Mouse (Mus musculus): Measurements from ENCODE around the gene Fut11. TPM values are rescaled to one million over a fixed set of nuclear protein-coding genes. Genes with fewer than 3 reads are reported as not detected.

The Fut11 gene
- polyA plus RNA-seq, 1 experiment from 2014 or later = 29.3 TPM

GRCm38 (mm10) chr14:20660827-20661660 lies 33.7 kb upstream of the Fut11 start:
- ATAC-seq (ENCODE audit: low FRiP score) = peak; percentile 86
- Histone ChIP-seq H3K36me3 (no peaks in the 10 kb centered on the region), H3K27me3 (peaks cover 31% of the 10 kb centered on the region), H3K27ac (peak overlapping the region; percentile 88), H3K4me3 (peak overlapping the region; percentile 55), H3K4me1 (replicated peaks) (peaks cover 17% of the 10 kb centered on the region), H3K9ac (peak overlapping the region; percentile 82), H3K4me2 (peak overlapping the region; percentile 74), H3K9me3 (no peaks in the 10 kb centered on the region)
- 2% methylated on average over 52 of the region's 52 CpGs for WGBS

DNA sequence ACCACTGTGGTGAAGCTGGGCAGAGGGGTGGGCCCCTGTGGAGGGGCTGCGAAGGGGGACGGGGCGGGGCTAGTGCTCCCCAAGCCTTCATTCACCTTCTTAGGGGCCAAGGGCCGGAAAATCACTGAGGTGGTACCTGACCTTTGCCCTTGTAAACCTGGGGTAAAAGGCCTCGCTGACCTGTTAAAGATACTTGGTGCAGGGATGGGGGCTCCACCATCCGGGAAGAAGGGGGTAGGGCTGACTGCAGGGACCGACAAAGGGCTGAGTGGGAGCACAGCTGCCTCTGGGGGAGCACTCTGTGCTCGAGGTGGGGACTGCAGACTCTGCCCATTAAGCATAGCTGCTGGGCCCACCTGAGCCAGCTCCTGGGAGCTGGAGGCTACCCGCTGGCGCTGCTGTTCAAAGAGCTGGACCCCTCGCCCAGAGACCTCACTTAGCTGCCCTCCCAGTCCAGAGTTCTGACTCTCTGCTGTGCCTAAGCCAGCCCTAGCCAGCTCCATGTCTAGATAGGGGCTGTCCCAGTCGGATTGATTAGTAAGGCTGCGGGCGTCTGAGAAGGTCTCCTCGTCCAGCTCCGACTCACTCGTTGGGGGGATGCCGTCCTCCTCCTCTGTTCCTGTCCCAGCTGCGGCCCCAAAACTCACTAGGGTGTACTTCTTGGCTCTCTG lies 33.0 kb upstream of the Fut11 start:
- Histone ChIP-seq H3K4me1 (replicated peaks) (peaks cover 17% of the 10 kb centered on the region), H3K4me2 (peak overlapping the region; percentile 74), H3K36me3 (no peaks in the 10 kb centered on the region), H3K4me3 (peak overlapping the region; percentile 55), H3K9me3 (no peaks in the 10 kb centered on the region), H3K27me3 (peaks cover 35% of the 10 kb centered on the region), H3K27ac (peak overlapping the region; percentile 88), H3K9ac (peak overlapping the region; percentile 82)
- peak; percentile 67; the same call in 1 of the 2 replicates for ATAC-seq (ENCODE audit: low FRiP score)
- 9% methylated on average over 19 of the region's 19 CpGs for WGBS

- peak overlapping the region; percentile 82 for H3K9ac ChIP-seq
- H3K27ac ChIP-seq = no peak overlapping the region
- H3K9me3 ChIP-seq = no peaks in the 10 kb centered on the region
- H3K4me3 ChIP-seq = no peak overlapping the region
- ATAC-seq (ENCODE audit: low FRiP score) = no peak
- H3K36me3 ChIP-seq = no peaks in the 10 kb centered on the region
- peaks cover 45% of the 10 kb centered on the region for H3K27me3 ChIP-seq
- 90% methylated on average over 3 of the region's 3 CpGs for WGBS
- H3K4me1 ChIP-seq (replicated peaks) = peaks cover 17% of the 10 kb centered on the region
- H3K4me2 ChIP-seq = peak overlapping the region; percentile 74
These were observed 32.0 kb upstream of the Fut11 start for GRCm38 (mm10) chr14:20662740-20663139.

- no peak overlapping the region for H3K4me3 ChIP-seq
- H3K9ac ChIP-seq = no peak overlapping the region
- WGBS = 71% methylated on average over 2 of the region's 2 CpGs
- peaks cover 53% of the 10 kb centered on the region for H3K27me3 ChIP-seq
- peaks cover 17% of the 10 kb centered on the region for H3K4me1 ChIP-seq (replicated peaks)
- H3K27ac ChIP-seq = no peak overlapping the region
- H3K36me3 ChIP-seq = no peaks in the 10 kb centered on the region
- no peak for ATAC-seq (ENCODE audit: low FRiP score)
- no peaks in the 10 kb centered on the region for H3K9me3 ChIP-seq
- no peak overlapping the region for H3K4me2 ChIP-seq
These were observed 31.2 kb upstream of the Fut11 start for GRCm38 (mm10) chr14:20663601-20664000.

DNA sequence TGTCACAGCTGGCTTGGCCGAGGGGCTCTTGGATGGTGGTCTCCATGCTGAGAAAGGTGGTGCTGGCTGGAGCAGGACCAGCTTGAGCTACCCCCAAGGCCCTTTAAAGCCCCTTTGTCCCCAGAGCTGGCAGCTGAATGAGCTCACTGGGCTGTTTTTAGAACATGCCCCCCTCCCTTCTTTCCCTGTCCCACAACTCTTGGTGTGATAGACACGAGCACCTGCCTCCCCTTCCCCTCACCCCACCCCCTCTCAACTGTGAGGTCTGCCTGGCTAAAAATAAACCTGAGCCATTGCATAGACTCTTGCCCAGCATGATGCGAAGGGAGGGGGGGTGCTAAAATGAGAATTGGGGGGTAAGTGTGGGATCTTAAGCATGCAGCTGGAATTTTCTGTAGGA lies 30.3 kb upstream of the Fut11 start:
- 0 out of 2 replicates have a peak overlapping the region, but pooled peaks have one; percentile 19 for H3K9ac ChIP-seq
- no peaks in the 10 kb centered on the region for H3K9me3 ChIP-seq
- H3K4me1 ChIP-seq (replicated peaks) = peaks cover 17% of the 10 kb centered on the region
- no peak overlapping the region for H3K4me3 ChIP-seq
- H3K27ac ChIP-seq = no peak overlapping the region
- no peak for ATAC-seq (ENCODE audit: low FRiP score)
- no peaks in the 10 kb centered on the region for H3K36me3 ChIP-seq
- H3K27me3 ChIP-seq = peaks cover 59% of the 10 kb centered on the region
- H3K4me2 ChIP-seq = no peak overlapping the region
- 52% methylated on average over 3 of the region's 3 CpGs for WGBS

- 66% methylated on average over 1 of the region's 1 CpGs for WGBS
- no peak overlapping the region for H3K27ac ChIP-seq
- no peaks in the 10 kb centered on the region for H3K9me3 ChIP-seq
- peaks cover 71% of the 10 kb centered on the region for H3K27me3 ChIP-seq
- H3K4me2 ChIP-seq = no peak overlapping the region
- ATAC-seq (ENCODE audit: low FRiP score) = no peak
- peaks cover 2% of the 10 kb centered on the region for H3K4me1 ChIP-seq (replicated peaks)
- no peaks in the 10 kb centered on the region for H3K36me3 ChIP-seq
- no peak overlapping the region for H3K9ac ChIP-seq
- H3K4me3 ChIP-seq = no peak overlapping the region
These were observed 27.3 kb upstream of the Fut11 start for GRCm38 (mm10) chr14:20667469-20667868.

GRCm38 (mm10) chr14:20668154-20668810 lies 26.5 kb upstream of the Fut11 start, which contains the start of gene Synpo2l:
Gene Synpo2l (minus strand): TSS chr14:20668354.
- H3K27me3 ChIP-seq = peaks cover 63% of the 10 kb centered on the region
- 86% methylated on average over 8 of the region's 8 CpGs for WGBS
- H3K4me1 ChIP-seq (replicated peaks) = no peaks in the 10 kb centered on the region
- no peak within 1 kb of the TSS for H3K4me3 ChIP-seq
- H3K36me3 ChIP-seq = no peaks in the 10 kb centered on the region
- ATAC-seq (ENCODE audit: low FRiP score) = no peak
- H3K9ac ChIP-seq = no peak within 1 kb of the TSS
- no peak within 1 kb of the TSS for H3K4me2 ChIP-seq
- no peaks in the 10 kb centered on the region for H3K9me3 ChIP-seq
- H3K27ac ChIP-seq = no peak within 1 kb of the TSS

DNA sequence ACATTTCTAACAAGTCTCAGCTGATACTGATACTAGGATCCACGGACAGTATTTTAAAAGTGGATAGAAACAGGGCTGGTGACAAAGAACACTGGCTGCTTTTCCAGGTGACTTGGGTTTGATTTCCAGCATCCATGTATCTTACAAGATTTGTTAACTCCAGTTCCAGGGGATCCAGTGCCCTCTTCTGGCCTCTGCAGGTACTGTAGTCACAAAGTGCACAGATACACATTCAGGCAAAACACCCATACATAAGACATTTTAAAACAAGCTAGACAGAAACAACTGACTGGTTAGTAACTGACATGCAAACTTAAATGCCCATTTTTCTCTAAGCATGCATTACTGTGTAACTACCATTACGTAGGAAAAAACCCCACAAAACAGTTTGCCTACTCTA lies 21.8 kb upstream of the Fut11 start:
- 92% methylated on average over 2 of the region's 2 CpGs for WGBS
- no peak overlapping the region for H3K4me3 ChIP-seq

DNA sequence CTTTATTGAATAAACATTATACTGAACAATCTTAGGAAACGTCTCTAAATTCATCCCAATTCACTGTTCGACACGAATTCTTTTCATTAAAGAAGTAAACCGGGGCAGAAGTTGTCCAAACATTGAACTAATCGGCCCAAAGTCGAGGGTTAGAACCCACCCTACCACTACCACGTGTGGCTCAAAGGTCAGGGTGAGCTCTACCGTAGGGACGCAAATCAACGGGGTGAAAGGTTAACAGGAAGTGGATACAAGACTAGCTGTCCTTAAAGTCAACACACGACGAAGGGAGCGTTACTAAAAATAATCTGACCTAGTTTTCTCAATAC lies 21.1 kb upstream of the Fut11 start:
- peaks cover 22% of the 10 kb centered on the region for H3K4me1 ChIP-seq (replicated peaks)
- H3K4me2 ChIP-seq = peak overlapping the region; percentile 72
- peaks cover 24% of the 10 kb centered on the region for H3K27me3 ChIP-seq
- WGBS = 14% methylated on average over 13 of the region's 13 CpGs
- H3K9me3 ChIP-seq = no peaks in the 10 kb centered on the region
- H3K27ac ChIP-seq = peak overlapping the region; percentile 73
- peak overlapping the region; percentile 89 for H3K4me3 ChIP-seq
- ATAC-seq (ENCODE audit: low FRiP score) = peak; percentile 82
- H3K36me3 ChIP-seq = peaks cover 28% of the 10 kb centered on the region
- 0 out of 2 replicates have a peak overlapping the region, but pooled peaks have one; percentile 58 for H3K9ac ChIP-seq

More for the DNA sequence above, 21.8 kb upstream of the Fut11 start:
- Histone ChIP-seq H3K27me3 (peaks cover 31% of the 10 kb centered on the region), H3K9ac (no peak overlapping the region), H3K9me3 (no peaks in the 10 kb centered on the region), H3K27ac (no peak overlapping the region), H3K4me2 (peak overlapping the region; percentile 72; the same call in 1 of the 2 replicates), H3K4me1 (replicated peaks) (peaks cover 22% of the 10 kb centered on the region), H3K36me3 (peaks cover 21% of the 10 kb centered on the region)
- no peak for ATAC-seq (ENCODE audit: low FRiP score)

DNA sequence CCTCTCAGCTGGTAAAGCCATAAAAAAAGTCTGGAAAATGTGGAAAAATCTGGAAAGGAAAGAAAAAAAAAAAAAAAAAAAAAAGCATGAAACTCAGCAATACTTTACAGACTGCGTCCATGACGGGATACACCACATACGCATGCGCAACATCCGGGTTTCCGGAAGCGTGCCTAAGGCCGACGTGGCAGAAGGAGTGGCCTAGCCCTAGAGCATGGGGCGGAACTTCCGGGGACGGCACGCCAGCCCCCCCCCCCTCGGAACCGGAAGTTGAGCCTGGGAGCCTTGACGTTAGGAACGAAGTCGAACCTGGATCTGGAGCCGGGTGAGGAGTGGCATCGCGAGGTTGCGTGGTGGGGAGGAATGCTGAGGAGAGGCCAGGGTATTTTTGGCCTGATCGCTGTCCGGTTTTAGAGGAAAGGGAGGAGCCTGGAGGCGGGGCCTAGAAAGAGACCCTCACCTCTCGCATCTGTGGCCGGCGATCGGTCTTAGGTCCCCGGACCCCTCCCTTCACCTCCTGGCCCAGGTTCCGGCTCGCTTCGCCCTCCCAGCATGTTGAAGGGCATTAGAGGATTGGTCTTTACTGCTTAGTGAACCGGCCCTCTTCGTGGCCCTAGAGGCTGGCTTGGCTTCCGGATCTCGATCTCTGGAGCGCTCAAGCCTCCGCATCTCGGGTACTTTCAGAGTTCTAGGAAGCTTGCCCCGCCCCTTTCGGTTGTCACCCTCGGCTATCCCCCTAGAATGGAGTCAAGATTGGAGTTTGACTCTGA lies 20.5 kb upstream of the Fut11 start, which contains the start of gene Sec24c:
Gene Sec24c (plus strand): TSS at position 245 of the 770 bp plus-strand sequence.
- under 1% methylated on average over 43 of the region's 43 CpGs for WGBS
- peak within 1 kb of the TSS; percentile 86 for H3K27ac ChIP-seq
- peaks cover 22% of the 10 kb centered on the region for H3K4me1 ChIP-seq (replicated peaks)
- peak; percentile 95 for ATAC-seq (ENCODE audit: low FRiP score)
- peak within 1 kb of the TSS; percentile 95 for H3K4me2 ChIP-seq
- peaks cover 33% of the 10 kb centered on the region for H3K36me3 ChIP-seq
- H3K9me3 ChIP-seq = no peaks in the 10 kb centered on the region
- peak within 1 kb of the TSS; percentile 91 for H3K9ac ChIP-seq
- H3K27me3 ChIP-seq = peaks cover 18% of the 10 kb centered on the region
- peak within 1 kb of the TSS; percentile 89 for H3K4me3 ChIP-seq

- Histone ChIP-seq H3K9me3 (no peaks in the 10 kb centered on the region), H3K27ac (no peak overlapping the region), H3K4me2 (no peak overlapping the region), H3K9ac (no peak overlapping the region), H3K4me1 (replicated peaks) (peaks cover 22% of the 10 kb centered on the region), H3K4me3 (no peak overlapping the region), H3K36me3 (peaks cover 70% of the 10 kb centered on the region), H3K27me3 (no peaks in the 10 kb centered on the region)
- 95% methylated on average over 4 of the region's 4 CpGs for WGBS
- ATAC-seq (ENCODE audit: low FRiP score) = no peak
These were observed 16.9 kb upstream of the Fut11 start for GRCm38 (mm10) chr14:20677906-20678305.

Data from hindbrain, embryonic 13.5 days (tissue).